Mouse (Mus musculus): Measurements from ENCODE around the gene Snw1. TPM values are rescaled to one million over a fixed set of nuclear protein-coding genes. Genes with fewer than 3 reads are reported as not detected.
"Not testable (repeated sequence)": the region's sequence is repeated elsewhere in the genome, so short reads cannot be mapped to it uniquely, and the experiment has no call there.

The Snw1 gene
- 10 to 100 TPM; 44.9 to 48.5 TPM for total RNA-seq (2021)

DNA sequence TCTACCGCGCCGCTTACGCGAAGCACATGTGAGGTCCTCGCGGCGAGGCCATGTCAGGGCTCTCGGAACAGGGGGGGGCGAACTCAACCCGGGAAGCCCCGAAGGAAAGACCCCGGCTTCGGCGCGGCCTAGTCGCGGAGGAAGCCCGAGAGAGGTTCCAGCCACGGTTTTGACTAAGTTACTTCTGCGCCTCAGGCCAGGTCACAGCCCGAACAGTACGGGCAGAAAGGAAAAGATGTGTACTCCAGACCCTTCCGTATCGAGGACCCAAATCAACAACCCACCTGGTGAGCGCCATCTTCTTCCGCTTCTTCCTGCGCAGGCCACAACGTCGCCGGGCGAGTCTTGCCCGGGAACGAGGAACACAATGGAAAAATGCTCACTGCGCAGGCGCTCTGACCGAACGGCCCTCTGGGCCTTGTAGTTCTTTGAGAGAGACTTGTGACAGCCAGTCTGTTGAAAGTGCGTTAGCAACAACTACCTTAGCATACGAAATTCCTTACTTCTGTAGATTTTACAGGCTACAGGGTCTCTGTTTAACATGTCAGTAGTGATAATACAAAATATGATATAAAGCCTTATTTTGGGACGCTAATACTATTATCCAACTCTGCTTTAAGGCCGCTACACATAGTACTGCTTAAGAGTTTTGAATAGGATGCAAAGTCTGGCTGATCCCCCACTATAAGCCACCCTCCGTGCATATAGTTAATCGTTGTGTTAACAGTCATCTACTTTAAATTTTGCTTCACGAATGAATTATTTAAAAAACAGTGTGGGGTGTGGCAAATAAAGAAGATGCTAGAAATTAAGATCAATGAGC is at the start of gene Snw1:
TSS of gene Snw1 (minus strand) at position 311 of the 823 bp plus-strand sequence.
- DNase-seq (ENCODE audit: extremely low spot score in 1 of 2, low spot score in 2 of 2), result peak; percentile 94 to 95
- intact Hi-C loops (cut with DNase I), result no loop called here

GRCm38 (mm10) chr12:87519616-87520015 is 47.5 kb upstream of the Snw1 start:
- intact Hi-C loops (cut with DNase I), result not testable (repeated sequence)
- DNase-seq (ENCODE audit: extremely low spot score in 1 of 2, low spot score in 2 of 2), result peak in 1 of 2 experiments; percentile 14

DNA sequence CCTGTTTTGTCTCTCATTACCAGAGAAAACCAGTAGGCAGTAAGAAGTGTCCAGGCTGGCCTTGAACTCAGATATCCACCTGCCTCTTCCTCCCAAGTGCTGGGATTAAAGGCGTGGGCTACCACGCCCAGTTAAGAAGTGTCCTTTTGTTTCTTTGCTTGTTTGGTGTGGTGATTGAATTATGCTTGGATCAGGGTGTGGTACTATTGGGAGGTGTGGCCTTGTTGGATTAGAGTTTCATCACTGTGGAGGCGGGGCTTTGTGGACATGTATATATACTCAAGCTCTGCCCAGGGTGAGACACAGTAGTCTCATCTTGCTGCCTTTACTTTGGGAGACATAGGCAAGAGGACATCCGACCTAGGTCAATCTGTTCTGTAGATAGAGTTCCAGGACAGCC is 41.9 kb upstream of the Snw1 start, which contains the start of gene Gm8300:
TSS of gene Gm8300 (plus strand) at position 301 of the 400 bp plus-strand sequence.
- intact Hi-C loops (cut with DNase I); DNase-seq (ENCODE audit: extremely low spot score in 1 of 2, low spot score in 2 of 2): not testable (repeated sequence)

GRCm38 (mm10) chr12:87494421-87494820 is 22.3 kb upstream of the Snw1 start, which contains the start of gene Gm5788:
Gene Gm5788 (plus strand): TSS chr12:87494721.
- intact Hi-C loops (cut with DNase I); DNase-seq (ENCODE audit: extremely low spot score in 1 of 2, low spot score in 2 of 2): not testable (repeated sequence)

GRCm38 (mm10) chr12:87488683-87489082 is 16.6 kb upstream of the Snw1 start:
- DNase-seq (ENCODE audit: extremely low spot score in 1 of 2, low spot score in 2 of 2); intact Hi-C loops (cut with DNase I): not testable (repeated sequence)

DNA sequence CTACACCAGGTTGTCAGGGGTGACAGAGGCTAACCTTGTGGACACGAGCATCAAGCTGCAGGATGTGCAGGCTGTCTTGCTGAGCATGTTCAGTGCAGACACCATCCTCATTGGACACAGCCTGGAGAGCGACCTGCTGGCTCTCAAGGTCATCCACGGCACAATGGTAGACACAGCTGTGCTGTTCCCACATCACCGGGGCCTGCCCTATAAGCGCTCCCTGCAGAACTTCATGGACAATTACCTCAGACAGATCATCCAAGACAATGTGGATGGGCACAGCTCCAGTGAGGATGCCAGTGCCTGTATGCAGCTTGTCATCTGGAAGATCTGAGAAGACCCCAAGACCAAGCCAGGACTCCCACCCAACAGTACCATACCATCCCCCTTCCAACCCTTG is 10.4 kb upstream of the Snw1 start:
- DNase-seq (ENCODE audit: extremely low spot score in 1 of 2, low spot score in 2 of 2); intact Hi-C loops (cut with DNase I): not testable (repeated sequence)

DNA sequence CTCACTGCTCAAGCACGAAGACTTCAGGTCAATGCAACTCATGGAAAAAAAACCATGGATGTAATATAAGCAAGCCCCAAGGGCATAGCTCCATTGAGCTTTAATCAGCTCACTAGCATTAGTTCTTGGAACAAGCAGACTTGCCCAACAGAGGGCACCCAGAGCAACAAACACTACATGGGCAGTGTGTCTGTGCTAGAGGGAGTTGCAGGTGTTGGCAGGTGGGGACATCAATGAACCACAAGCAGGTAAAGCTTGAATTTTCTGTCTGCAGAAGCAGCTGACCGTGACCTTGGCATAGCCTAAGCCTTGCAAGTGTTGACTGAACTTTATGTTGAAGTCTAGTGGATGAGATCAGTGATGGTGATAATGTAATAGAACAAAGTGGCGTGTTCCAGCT is 2.7 kb upstream of the Snw1 start:
- intact Hi-C loops (cut with DNase I), result loop anchor here (5.0 kb wide), 1 partner anchor 1168 kb away; no protein-coding TSS in a partner anchor
- no peak for DNase-seq (ENCODE audit: extremely low spot score in 1 of 2, low spot score in 2 of 2)

DNA sequence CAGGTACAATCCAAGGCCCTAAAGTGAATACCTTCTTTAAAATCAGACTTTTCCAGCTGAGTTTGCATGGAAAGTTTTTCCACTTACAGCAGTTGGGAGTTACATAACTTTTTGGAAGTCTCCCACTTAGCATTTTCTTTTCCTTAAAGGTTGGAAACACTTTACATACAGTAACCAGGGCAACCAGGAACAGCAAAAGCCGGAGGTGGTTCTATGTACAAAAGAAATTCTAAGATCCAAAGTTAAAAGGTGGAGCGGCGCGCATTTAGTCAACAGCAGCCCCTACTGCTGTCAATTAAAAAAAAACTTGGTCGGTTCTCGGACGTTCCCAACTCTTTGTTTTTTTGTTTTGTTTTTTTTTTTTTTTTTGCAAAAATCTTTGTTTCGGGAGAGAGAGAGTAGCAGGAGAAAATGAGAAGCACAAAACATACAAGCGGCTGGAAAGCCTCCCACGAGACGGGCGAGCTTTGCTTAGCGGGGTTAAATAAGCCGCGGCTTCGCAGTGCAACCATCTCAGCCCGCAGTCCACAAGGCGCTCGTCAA is 582 bp downstream of the Snw1 start:
- peak in 1 of 2 experiments; percentile 16 for DNase-seq (ENCODE audit: extremely low spot score in 1 of 2, low spot score in 2 of 2)
- intact Hi-C loops (cut with DNase I), result no loop called here

GRCm38 (mm10) chr12:87470263-87471136 is 1.6 kb downstream of the Snw1 start:
- no peak for DNase-seq (ENCODE audit: extremely low spot score in 1 of 2, low spot score in 2 of 2)
- intact Hi-C loops (cut with DNase I), result no loop called here

DNA sequence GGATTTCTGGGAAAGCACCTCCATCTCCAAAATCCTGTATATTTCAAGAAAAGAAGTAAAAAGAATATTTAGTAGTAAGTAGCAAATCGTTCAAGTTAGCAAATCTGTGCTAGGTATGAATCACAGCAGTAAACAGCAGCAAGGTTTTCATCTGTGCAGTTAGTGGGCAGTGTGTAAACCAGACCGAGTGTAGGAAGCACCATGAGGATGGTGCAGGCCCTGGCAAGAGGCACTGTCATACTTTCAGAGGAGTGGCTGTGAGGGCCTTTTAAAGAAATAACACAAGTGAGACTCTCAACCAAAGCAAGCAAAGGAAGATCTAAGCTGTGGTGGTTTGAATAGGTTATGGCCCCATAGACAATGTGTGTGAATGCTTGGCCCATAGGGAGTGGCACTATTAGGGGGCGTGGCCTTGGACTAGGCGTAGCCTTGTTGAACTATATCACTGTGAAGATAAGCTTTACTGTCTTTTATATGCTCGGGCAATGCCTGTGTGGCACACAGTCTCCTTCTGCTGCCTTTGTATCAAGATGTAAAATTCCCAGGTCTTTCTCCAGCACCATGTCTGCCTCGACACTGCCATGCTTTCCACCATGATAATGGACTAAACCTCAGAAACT is 7.3 kb downstream of the Snw1 start:
- intact Hi-C loops (cut with DNase I), result no loop called here
- DNase-seq (ENCODE audit: extremely low spot score in 1 of 2, low spot score in 2 of 2), result no peak

DNA sequence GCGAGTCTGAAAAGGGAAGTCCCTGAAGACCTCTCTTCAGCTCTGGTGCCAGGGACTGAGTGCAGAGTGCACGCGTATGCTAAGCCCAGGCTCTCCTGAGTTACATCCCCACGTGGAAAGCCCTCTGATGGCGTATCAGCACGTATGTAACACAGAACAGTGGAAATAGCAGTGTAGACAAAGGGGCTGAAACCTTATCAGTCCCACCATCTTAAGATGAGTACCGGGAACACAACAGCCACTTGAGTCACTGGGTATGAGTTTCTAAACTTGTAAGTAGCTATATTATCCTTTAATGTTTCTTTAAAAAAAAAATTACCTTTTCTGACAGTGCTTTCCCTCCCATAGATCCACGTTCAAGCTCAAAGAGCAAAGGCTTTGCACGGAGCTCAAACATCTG is 22.6 kb downstream of the Snw1 start:
- DNase-seq (ENCODE audit: extremely low spot score in 1 of 2, low spot score in 2 of 2), result no peak
- intact Hi-C loops (cut with DNase I), result no loop called here

DNA sequence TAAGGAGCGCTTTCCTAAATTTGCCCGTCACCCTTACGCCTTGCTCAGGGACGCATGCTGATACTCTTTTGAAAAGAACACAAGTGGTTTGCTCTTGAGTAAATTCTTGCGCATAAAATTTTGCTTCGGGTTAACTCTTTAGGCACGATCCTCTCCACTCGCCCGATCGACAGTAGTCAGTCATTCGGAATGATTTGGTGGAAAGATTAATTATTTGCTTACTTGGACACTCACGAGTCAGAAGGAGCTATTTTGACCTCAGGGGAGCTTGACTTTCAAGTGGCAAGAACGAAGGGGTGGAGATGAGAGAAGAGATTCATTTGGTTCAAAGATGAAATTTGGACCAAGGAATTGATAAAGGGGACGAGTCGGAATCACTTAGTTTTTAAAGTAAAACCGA is 27.9 kb downstream of the Snw1 start:
- intact Hi-C loops (cut with DNase I), result no loop called here
- DNase-seq (ENCODE audit: extremely low spot score in 1 of 2, low spot score in 2 of 2), result peak in 1 of 2 experiments; percentile 6

- peak; percentile 92 to 94 for DNase-seq (ENCODE audit: extremely low spot score in 1 of 2, low spot score in 2 of 2)
- intact Hi-C loops (cut with DNase I), result no loop called here
Observed at GRCm38 (mm10) chr12:87443700-87444122, 28.4 kb downstream of the Snw1 start, which contains the start of the genes Slirp and Alkbh1. Gene Slirp (plus strand): TSS chr12:87443896. Gene Alkbh1 (minus strand): TSS chr12:87444017.

DNA sequence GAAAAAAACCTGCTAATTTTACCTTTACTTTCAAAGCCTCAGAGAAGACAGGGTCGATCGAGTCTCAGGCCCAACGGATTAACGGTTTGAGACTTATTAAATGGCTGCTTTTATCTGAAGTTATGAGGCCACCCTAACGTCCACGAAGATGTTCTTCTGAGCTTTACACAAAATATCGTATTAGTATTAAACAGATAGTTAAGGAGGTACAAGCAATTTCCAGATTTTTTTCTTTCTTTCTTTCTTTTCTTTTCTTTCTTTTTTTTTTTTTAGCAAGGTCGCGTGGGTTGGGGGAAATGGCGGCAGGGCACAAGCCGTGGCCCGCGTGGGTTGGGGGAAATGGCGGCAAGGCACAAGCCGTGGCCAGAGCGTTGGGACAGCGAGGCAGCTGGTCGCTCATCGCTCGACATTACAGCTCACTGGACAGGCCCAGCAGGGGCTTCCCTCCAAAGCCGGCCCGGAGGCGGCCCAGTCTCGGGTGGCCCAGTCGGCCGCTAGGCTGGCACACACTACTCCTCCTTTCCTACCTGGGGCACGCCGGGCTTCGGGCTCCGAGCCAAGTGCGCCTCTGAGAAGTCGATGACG is 28.9 kb downstream of the Snw1 start:
- no peak for DNase-seq (ENCODE audit: extremely low spot score in 1 of 2, low spot score in 2 of 2)
- intact Hi-C loops (cut with DNase I), result no loop called here

GRCm38 (mm10) chr12:87442177-87443114 is 29.6 kb downstream of the Snw1 start:
- no peak for DNase-seq (ENCODE audit: extremely low spot score in 1 of 2, low spot score in 2 of 2)
- intact Hi-C loops (cut with DNase I), result no loop called here

DNA sequence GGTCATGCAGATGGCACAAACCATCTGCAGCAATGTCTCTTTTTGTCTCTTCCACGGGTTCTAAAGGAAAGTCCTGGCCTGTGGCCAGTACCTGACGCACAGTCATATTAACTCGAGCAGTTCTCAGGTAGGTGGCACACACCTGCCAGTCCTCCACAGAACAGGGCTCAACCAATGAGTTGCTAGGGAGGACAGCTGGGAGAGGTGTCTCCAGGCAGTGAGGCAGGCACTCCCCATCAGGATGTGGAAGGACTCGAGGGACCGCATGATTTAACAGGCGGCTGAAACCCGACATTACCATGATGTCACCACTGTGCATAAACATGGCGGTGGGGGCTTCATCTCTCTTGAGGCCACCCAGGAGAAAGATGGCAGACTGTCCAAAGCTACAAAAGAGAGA is 43.2 kb downstream of the Snw1 start:
- DNase-seq (ENCODE audit: extremely low spot score in 1 of 2, low spot score in 2 of 2), result no peak
- intact Hi-C loops (cut with DNase I), result no loop called here

DNA sequence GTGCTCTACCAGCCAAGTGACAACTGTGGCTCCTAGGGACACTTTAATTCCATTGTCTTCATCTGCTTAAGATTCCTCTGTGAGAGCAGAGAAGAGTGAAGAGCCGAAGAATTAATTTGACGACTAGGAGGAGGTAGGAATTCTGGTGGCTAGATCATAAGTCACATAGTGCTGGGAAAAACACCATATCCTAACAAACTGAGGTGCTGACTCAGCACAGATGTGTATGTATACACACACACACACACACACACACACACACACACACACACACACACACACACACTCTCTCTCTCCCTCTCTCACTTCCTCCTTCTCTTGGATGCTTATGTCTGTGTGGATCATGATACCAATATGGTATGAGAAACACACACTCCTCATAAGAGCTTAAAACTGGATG is 43.8 kb downstream of the Snw1 start:
- DNase-seq (ENCODE audit: extremely low spot score in 1 of 2, low spot score in 2 of 2), result no peak
- intact Hi-C loops (cut with DNase I), result no loop called here

Measured in left cerebral cortex, postnatal 10 days (tissue).